Mouse (Mus musculus): ENCODE measurements around the gene D430042O09Rik.
"Not testable (repeated sequence)": the region's sequence is repeated elsewhere in the genome, so short reads cannot be mapped to it uniquely, and the experiment has no call there.

Gene D430042O09Rik

DNA sequence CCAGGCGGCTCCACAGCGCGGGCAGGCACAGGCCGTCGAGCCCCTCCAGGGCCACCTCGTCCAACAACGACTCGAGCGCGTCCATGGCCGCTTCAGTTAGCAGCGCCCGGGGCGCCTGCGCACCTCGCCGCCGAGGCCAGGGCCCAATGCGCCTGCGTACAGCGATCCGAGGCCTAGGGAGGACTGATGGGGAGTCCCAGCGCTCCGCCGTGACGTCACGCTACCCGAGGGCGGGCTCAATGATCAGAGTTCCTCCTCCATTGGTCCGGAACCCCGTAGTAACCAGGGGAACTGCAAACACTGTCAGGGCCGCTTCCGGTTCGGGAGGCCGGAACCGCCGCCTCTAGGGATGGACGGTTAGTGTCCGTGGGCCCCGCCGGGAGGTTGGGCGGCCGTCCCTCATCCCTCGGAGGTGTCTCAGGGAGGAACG is at the start of gene D430042O09Rik, which contains the start of gene Gtf3c1:
Gene D430042O09Rik, plus strand, starts transcription at position 296 of the 430 bp plus-strand sequence.
Gene Gtf3c1, minus strand, starts transcription at position 188 of the 430 bp plus-strand sequence.
- in situ Hi-C loops (cut with MboI; ENCODE audit: low sequenced_read_pairs), result no loop called here

DNA sequence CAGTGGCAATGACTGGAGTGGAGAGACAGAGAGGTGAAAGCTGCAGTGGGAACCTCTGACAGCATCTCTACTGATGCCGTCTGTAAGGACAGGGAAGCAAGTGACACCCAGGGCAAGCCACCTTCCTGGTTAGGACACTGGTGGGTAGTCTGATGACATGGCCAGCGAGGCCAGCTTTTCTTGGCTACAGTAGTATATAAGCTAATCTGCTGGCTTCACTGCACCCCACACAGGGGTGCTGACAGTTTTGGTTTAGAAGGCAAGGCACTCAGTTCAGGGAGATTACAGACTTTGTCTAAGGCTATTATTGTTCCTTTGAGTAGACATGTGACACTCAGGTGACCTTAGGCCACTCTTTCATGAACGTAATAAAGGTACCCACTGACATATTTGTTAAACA is 44.0 kb upstream of the D430042O09Rik start:
- in situ Hi-C loops (cut with MboI; ENCODE audit: low sequenced_read_pairs), result no loop called here

DNA sequence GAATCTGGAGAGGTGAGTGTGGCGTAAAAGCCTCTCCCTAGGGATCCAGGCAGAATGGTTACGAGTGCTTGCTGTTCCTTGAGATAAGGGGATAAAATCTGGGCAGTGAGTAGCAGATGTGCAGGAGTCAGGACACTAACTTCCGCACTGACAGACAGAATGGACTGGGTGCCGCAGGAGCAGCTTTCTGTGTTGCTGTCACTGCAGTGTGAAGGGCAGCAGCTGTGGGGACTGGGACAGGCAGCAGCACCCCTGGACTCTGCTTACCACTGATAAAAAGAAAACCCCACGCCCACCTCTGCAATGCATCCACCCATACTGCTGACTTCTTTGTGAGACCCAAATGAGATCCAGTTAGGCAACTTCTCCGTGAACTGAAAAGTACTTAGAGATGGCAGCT is 36.8 kb upstream of the D430042O09Rik start:
- in situ Hi-C loops (cut with MboI; ENCODE audit: low sequenced_read_pairs), result no loop called here

DNA sequence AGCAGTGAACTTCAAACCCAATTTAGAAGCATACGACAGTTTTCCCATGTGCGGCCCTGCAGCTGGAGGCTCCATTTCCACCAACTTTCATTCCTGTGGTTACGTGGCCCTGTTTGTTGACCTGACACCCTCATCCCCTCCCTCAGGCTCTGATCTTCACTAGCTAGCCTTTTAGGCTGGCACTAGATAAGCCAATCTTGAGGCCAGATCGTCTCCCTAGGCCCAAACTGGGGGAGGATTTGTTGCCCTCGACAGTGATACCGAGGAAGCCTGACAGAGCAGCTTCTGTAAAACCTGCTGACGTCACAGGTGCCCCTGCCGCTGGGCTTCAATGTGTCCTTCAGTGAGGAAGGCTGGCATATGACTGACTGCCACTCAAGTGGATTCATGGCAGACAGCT is 36.3 kb upstream of the D430042O09Rik start:
- in situ Hi-C loops (cut with MboI; ENCODE audit: low sequenced_read_pairs), result no loop called here

DNA sequence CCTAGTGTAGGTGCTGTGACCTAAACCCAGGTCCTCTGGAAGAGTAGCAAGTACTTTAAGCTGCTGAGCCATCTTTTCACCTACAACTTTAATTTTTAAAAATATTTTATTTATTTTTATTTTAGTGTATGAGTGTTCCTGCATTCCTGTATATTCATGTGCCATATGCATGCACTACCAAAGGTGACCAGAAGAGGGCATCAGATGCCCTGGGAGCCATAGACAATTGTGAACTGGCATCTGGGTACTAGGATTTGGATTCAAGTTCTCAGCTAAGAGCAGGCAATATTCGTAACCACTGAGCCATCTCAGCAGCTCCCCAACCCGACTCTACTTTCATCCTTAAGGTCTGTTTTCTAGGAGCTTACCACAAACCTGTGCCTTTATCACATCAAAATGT is 32.8 kb upstream of the D430042O09Rik start:
- in situ Hi-C loops (cut with MboI; ENCODE audit: low sequenced_read_pairs), result no loop called here

DNA sequence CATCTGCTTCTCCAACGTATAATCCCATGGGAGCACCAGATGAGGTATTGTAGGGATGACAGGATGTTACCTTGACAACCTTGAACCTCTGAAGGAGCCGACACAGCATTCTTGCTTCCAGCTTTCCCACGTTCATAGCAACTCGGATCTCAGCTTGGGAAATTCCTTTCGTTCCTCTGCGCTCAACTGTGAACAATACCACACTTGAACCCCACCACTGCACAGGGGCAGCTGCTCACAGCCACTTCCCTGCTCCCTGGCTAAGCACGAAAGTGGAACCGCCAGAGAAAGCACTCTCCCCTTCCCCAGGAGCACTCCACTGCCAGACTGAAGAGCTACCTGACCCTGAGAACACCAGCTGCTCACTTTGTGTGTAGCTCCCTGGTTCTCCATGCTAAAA is 28.9 kb upstream of the D430042O09Rik start:
- in situ Hi-C loops (cut with MboI; ENCODE audit: low sequenced_read_pairs), result no loop called here

DNA sequence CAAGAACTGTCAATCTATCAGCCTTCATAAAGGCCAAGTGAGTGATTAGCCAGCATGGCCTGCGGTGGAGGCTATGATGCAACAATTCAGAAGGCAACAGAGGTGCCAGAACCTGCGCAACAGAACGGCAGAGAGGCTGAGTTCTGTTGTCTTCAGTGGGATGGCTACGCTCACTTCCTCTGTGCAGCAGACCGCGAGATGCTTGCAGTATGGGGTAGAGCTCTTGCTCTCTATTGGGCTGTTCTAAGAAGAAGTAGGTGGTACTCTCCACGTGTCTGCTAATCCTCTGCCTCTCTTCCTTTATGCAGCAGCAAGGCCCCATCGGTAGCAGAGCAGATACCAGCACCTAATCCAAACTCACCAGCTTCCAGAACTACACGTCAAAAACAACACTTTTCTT is 27.8 kb upstream of the D430042O09Rik start:
- in situ Hi-C loops (cut with MboI; ENCODE audit: low sequenced_read_pairs), result no loop called here

DNA sequence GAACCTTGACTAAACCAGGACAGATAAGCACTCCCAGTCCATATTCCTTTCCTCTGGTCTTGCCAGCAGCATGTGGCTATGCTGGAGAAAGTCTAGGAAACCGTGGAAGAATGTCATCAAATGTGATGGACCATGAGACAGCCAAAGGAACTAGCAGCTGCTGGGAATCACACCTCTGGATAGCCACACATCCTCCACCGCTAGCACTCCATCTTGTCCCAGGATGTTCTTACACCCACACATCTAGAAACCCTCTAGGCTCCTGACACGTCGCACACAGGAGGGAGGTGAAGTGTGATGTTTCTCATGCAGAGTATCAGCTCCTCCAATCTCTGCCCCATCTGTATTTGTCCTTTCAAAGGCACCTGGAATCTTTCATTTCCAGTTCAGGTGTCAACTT is 17.2 kb upstream of the D430042O09Rik start:
- in situ Hi-C loops (cut with MboI; ENCODE audit: low sequenced_read_pairs), result no loop called here

DNA sequence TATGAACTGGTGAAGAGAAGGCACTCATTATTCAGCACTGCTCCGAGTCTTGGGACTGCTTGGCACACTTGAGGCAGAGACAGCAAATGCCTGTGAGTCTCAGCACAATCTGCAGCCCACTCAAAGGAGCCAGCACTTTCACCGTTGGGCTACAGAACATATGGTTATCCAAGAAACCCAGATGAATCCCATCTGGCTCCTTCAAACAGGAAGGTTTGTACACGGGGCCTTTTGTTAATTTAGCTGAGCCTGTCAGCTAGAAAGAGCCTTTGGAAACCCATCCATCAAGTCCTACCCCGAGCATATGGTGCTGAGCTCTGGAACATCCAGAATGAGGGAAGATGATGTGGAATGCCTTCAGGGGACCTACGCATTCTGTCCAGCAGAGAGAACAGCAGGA is 13.6 kb upstream of the D430042O09Rik start:
- in situ Hi-C loops (cut with MboI; ENCODE audit: low sequenced_read_pairs), result no loop called here

DNA sequence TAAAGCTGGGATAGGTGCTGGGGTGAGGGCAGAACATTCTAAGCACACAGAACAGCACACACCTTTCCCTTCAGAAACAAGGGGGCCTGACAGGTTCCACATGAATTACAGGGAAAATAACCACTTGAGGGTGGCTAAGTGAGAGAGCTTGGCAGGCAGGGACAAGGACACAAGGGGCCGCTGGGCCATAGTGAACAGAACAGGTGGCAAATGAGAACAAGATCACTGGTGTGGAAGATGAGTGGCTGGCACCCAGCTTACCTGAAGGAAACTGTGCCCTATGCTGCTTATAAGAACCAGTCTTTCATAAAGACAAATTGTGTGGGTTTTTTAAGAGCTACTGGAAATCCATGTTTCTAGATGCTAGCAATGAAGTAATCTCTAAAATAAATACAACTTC is 4.9 kb upstream of the D430042O09Rik start:
- in situ Hi-C loops (cut with MboI; ENCODE audit: low sequenced_read_pairs), result no loop called here

DNA sequence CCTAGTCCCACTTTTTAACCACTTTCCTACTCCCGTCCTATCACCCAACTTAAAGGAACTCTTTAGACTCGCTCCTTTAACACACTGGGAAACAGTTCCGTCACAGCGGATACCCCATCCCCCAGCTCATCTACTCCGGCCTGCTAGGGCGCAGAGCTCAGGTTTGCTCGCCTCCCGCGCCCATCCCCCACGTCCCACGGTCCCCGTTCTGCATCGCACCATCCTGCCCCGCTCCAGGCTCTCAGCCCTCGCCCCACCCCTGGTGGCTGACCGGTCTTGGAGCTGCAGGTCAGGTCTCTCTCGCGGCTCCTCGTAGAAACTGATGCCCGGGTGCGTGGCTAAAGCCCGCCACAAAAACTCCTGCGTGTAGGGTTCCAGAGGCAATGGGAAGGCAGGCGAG is 502 bp upstream of the D430042O09Rik start:
- in situ Hi-C loops (cut with MboI; ENCODE audit: low sequenced_read_pairs), result no loop called here

DNA sequence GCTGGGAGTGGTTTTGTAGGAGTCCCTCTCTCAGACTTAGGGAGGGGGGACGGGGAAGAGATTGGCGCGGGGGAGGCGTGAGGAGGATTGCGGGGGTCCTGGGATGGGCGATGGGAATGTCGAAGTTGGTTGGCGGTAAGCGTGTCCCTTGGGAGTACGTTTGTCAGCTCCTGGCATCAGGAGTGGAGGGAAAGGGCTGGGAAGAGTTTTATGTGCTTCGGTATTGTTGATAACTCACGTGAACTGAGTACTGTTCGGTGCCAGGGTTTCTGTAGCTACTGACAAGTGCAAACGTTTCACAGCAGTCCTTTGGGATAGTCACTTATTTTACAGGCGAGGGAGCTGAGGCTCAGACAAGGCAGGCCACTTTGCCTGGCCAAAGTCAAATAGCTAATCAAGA is 412 bp downstream of the D430042O09Rik start:
- in situ Hi-C loops (cut with MboI; ENCODE audit: low sequenced_read_pairs), result no loop called here

DNA sequence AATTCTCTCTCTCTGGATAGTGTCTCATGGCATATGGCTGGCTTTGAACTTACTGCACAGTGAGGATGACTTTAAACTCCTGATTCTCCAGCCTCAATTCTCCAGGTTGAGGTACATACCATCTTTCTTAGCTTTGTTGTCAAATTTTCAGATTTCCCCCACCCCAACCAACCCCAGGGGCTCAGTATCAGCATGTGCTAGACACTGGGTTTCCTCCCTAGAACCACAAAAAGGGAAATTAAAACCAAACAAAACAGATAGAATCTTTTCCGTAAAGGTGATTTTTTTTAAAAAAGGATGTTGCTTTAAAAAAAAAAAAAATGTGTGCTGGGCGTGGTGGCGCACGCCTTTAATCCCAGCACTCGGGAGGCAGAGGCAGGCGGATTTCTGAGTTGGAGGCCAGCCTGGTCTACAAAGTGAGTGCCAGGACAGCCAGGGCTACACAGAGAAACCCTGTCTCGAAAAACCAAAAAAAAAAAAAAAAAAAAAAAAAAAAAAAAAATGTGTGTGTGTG is 5.9 kb downstream of the D430042O09Rik start:
- in situ Hi-C loops (cut with MboI; ENCODE audit: low sequenced_read_pairs), result not testable (repeated sequence)

DNA sequence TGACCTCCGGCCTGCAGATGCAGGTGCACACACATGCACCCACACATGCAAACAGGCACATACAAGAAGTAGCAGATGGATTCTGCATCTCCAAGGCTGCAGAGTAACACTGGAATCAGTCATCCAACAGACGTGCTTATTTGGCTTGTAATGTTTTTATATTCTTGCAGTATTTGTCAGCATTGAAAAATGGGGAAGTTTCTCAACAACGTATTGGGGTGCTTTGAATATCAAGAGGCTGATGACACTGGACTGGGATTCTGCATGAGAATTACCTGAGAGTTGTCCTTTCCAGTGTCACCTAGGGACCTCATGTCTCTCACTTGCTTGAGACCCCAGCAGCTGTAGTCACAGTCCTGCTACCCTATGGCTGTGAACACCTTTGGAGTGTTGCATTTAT is 7.1 kb downstream of the D430042O09Rik start:
- in situ Hi-C loops (cut with MboI; ENCODE audit: low sequenced_read_pairs), result no loop called here

DNA sequence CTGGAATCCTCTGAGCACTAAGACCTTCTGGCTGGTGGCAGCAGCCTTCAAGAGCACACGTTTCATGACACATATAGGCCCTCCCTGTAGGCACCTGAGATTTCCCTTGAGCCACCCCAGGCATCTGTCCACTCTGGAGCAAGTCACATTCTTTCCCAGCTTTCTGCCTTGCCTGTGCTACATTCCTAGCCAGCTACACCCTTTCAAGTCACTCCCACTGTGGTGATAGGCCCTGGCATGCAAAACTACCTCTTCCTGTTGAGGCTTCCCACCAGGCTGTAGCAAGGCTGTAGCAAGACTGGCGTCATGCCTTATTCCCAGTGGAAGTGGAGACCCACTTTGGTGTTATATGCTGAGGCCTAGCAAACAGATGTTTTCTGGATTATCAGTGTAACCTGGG is 9.0 kb downstream of the D430042O09Rik start:
- in situ Hi-C loops (cut with MboI; ENCODE audit: low sequenced_read_pairs), result no loop called here

DNA sequence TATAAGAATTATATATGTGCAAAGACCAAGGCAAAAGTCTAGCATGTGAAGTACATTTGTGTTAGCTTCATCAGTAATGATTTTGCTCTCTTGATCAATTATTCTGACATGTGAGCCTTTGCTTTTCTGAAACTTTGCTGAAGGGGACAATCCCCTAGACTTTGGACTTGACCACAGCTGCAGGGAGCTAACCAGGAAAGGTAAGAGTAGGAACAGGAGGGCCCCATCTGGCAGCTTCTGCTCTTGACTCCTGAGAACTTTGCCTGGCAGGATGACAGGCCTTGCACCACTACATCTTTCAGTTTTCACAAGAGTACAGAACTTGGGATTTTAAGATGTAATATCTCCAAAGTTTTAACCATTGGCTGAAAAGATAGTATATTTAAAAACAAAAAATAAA is 9.9 kb downstream of the D430042O09Rik start:
- in situ Hi-C loops (cut with MboI; ENCODE audit: low sequenced_read_pairs), result no loop called here

DNA sequence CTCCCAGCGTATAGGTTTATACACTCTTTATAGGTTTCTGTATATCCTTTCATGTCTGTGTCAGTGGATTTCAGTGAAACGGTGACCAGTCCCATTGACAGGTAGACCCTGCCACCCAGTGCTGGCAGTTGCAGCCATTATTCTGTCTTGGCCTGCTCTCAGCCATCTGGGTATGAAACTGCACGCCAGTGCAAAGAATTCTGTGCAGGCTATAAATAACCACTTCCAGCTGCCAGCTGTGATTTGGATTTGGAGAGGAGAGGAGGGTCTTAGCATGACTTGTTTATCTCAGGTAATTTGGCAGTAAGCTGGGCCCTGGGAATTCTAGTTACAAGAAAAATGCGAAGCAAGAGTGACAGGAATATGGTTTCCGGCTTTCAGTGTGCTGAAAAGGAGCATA is 12.7 kb downstream of the D430042O09Rik start:
- in situ Hi-C loops (cut with MboI; ENCODE audit: low sequenced_read_pairs), result no loop called here

DNA sequence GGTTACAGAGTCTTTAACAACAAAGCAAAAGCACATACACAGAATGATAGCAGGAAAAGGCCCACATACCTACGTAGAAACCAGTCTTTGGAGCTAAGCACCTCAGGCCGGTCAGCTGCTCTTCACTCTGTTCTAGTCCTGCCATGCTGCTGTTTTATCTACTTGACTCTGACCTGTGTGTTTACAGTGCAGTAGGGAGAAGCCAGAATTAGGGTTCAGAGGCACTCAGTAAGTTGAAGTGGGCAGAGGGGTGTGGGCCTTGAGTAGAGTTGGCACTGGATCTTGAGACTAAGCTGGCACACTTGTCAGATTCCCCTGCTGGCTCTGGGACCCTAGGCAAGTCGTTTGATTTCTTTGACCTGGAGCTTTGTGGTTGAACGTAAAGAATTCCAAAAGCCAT is 13.3 kb downstream of the D430042O09Rik start:
- in situ Hi-C loops (cut with MboI; ENCODE audit: low sequenced_read_pairs), result no loop called here

DNA sequence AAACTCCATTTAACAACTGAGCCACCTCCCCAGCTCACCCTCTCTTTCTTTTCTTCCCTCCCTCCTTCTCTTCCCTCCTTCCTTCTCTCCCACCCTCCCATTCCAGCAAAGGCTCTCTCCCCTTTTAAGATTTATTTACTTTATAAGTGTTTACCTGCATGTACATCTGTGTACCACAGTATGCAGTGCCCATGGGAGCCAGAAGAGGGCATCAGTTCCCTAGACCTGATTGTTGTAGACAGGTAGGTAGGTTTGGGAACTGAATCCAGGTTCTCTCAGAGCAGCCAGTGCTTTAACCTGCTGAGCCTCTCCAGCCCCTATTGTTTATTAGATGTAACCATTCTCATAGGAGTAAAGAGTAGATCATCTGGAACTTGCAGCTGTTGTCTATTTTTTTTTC is 14.4 kb downstream of the D430042O09Rik start:
- in situ Hi-C loops (cut with MboI; ENCODE audit: low sequenced_read_pairs), result no loop called here

DNA sequence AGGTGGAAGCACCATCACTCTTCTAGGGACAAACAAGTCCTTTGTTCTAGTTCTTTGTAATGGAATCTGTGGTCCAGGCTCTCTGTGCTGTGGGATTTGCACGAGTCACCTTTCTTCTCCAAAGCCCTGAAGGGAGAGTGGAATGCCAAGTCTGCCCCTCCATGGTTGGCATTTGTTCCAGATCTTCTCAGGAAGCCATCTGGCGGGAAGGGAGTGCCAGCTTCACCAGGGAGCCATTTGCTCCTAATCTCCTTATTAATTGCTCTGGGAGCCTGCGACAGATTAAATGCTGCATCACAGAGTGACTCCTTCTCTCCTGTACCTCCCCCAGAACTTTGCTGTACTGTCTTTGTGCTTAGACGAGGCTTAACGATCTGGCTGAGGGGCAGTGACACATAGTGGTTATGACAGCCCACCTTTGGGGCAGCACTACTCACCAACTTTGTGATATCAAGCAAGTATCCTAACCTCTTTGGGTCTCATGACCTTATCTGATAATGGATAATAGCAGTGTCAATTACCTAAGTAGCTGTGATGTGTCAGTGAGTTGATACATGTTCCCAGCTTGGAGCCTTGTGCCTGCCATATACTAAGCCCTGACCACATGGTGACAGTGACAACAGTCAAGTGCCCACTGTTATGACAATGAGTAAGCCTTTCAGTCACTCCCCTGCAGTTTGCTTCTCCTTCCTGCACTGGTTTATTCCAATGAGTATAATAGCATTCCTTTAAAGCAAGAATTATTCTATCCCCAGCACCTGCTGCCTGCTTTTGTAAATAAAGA is 15.7 kb downstream of the D430042O09Rik start:
- in situ Hi-C loops (cut with MboI; ENCODE audit: low sequenced_read_pairs), result no loop called here

DNA sequence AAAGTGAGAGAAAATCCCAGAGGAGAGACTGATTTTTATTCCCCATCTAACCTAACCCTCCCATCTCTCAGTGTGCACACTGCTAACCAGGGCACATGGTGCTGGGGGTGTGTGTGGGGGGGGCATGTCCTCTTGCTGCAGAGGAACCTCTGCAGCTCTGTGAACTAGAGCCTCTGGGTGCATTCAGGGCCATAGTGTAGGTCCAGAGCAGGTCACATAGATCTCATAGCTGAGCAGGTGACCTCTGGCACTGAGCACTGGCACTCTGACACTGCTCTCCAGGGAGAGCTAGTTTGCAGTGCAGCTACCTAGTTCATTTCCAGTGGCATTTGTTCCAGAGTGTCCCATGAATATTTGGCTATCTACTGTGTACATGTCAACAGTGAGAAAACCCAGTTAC is 24.0 kb downstream of the D430042O09Rik start:
- in situ Hi-C loops (cut with MboI; ENCODE audit: low sequenced_read_pairs), result no loop called here

DNA sequence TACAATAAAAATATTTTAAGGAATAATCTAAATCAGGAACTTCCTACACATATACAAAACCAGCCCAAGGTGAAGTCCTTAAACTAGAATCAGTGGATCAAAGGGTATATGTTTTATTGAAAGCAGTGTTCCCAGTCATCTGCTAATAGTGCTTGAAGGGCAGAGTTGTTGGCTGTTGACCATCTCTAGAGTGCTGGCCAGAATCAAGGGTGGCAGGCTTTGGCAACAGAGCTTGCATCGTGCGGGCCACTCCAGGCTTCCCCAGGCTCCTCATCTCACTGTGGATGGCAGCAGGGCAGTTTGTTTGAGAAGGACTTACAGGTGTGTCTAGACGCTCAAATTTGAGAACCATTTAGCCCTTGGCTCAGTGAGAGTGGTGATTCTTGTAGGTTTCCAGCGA is 26.1 kb downstream of the D430042O09Rik start:
- in situ Hi-C loops (cut with MboI; ENCODE audit: low sequenced_read_pairs), result no loop called here
